Mouse (Mus musculus) forebrain, postnatal 0 days (tissue): Measurements from ENCODE around the gene Ttc7b. TPM values are rescaled to one million over a fixed set of nuclear protein-coding genes. Genes with fewer than 3 reads are reported as not detected.

Experiments used
- ATAC-seq: fragments of 200-750 bp; cut with Nextera tagmentation; 2 replicates; pipeline ENCODE4 v1.8.0; 2017; ENCODE audit warnings: mild to moderate bottlenecking, moderate library complexity
- DNase-seq: peaks from one replicate; pipeline ENCODE4 v3.0.0-alpha.2; 2015
- H3K27ac ChIP-seq: fragments of 300-500 bp; sonication (generic); 2 replicates; pipeline ENCODE4 v1.5.1; 2014; ENCODE audit warnings: low read depth, mild to moderate bottlenecking, antibody characterized with exemption, low read length, moderate library complexity, mixed read lengths
- H3K27me3 ChIP-seq: fragments of 300-500 bp; sonication (generic); 2 replicates; pipeline ENCODE4 v1.6.1; 2014; ENCODE audit warnings: mild to moderate bottlenecking, low read length, mixed read lengths; ENCODE audit not compliant: insufficient read depth
- H3K36me3 ChIP-seq: fragments of 300-500 bp; sonication (generic); 2 replicates; pipeline ENCODE4 v1.6.1; 2014; ENCODE audit warnings: mild to moderate bottlenecking, moderate library complexity; ENCODE audit not compliant: insufficient read depth
- H3K4me1 ChIP-seq: fragments of 300-500 bp; sonication (generic); 2 replicates; pipeline ENCODE4 v1.6.1; 2014; ENCODE audit warnings: antibody characterized with exemption; ENCODE audit not compliant: insufficient read depth
- H3K4me2 ChIP-seq: fragments of 300-500 bp; sonication (generic); 2 replicates; pipeline ENCODE4 v1.6.1; 2014; ENCODE audit warnings: low read depth, mild to moderate bottlenecking, moderate library complexity
- H3K4me3 ChIP-seq: fragments of 300-500 bp; sonication (generic); 2 replicates; pipeline ENCODE4 v1.5.1; 2014; ENCODE audit warnings: low read depth, low read length, mixed read lengths
- H3K9ac ChIP-seq: fragments of 300-500 bp; sonication (generic); 2 replicates; pipeline ENCODE4 v1.6.1; 2014; ENCODE audit warnings: mild to moderate bottlenecking
- H3K9me3 ChIP-seq: fragments of 300-500 bp; sonication (generic); 2 replicates; pipeline ENCODE4 v1.6.1; 2016; ENCODE audit warnings: low read length
- CTCF ChIP-seq: sonication (generic); IDR thresholded peaks from 2 replicates; pipeline ENCODE4 v1.5.1; 2016; ENCODE audit warnings: antibody characterized with exemption, control low read depth, low read depth
- WGBS: fragments of 180-500 bp; shearing (Covaris S2); extraction: QIAGEN DNeasy Blood & Tissue Kit; methylation state at CpG from one replicate; pipeline ENCODE4 v1.1.7; 2014; 5-methylcytosine and 5-hydroxymethylcytosine counted together
- polyA plus RNA-seq: library from polyadenylated mRNA; unstranded; fragments of >200 nt; fragmentation: Nextera tagmentation; extraction: Ambion mirVana; gene quantifications from 2 replicates; pipeline ENCODE4 v1.2.1, GENCODE M21; 2015
- total RNA-seq: library from RNA; depleted of rRNA; stranded (reverse); fragments of >200 nt; gene quantifications from 2 replicates; pipeline ENCODE4 v1.2.3, GENCODE M21; 2014

The Ttc7b gene
- total and polyA plus RNA-seq, 2 experiments from 2014 or later: 10.8 to 42.2 TPM

- peak; percentile 87 for ATAC-seq
- 30% methylated on average over 8 of the region's 8 CpGs for WGBS
- no peak for TF ChIP-seq CTCF
These were observed 238.4 kb downstream of the Ttc7b start for GRCm38 (mm10) chr12:100282025-100282885.

DNA sequence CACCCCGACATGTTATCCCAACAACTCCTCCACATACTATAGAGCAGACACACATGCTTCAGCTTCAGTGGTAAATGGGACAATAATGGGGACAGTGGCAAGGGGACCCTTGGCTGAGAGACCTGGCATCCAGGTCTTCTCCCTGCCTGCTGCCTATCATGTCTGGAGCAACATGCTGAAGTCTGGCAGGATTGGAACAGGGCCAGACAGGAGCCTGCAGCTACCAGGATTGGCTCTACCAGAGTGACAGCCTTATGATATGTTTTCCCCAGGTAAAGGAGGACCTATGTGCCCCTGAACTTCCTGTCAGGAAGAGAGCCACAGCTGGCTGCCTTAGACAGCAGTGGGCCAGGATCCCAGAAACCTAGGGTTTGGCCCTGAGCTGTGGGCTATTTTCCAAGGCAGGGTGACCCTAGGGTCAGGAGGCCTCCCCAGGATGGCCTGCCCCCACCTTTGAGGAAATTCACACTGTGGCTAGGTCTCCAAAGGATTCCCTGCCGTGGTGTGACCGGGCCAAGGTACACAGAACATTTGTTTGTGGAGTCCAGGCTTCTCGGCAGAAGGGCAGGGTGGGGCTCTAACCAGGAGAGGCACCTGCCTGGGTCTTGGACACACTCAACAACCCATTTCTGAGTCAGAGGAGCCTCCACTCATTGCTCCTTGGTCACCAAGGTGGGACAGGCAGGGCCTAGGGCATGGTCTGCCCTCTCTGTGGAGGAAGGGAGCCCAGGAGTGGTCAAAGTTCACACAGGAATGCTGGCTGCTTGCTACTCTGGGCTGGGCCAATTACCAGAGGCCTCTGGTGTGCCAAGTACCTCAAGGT is 239.4 kb downstream of the Ttc7b start:
- Histone ChIP-seq H3K9ac (no peak overlapping the region), H3K4me2 (no peak overlapping the region), H3K4me3 (no peak overlapping the region), H3K36me3 (no peaks in the 10 kb centered on the region), H3K27ac (no peak overlapping the region), H3K4me1 (peaks cover 23% of the 10 kb centered on the region), H3K9me3 (no peaks in the 10 kb centered on the region), H3K27me3 (no peaks in the 10 kb centered on the region)
- no peak for TF ChIP-seq CTCF
- DNase-seq (no peak), ATAC-seq (no peak)
- WGBS: 82% methylated on average over 4 of the region's 4 CpGs

More at GRCm38 (mm10) chr12:100282025-100282885, 238.4 kb downstream of the Ttc7b start:
- peak overlapping the region; percentile 57 for H3K27ac ChIP-seq
- no peaks in the 10 kb centered on the region for H3K36me3 ChIP-seq
- H3K4me3 ChIP-seq: no peak overlapping the region
- peak; percentile 46 for DNase-seq
- H3K27me3 ChIP-seq: no peaks in the 10 kb centered on the region
- H3K9ac ChIP-seq: 0 out of 2 replicates have a peak overlapping the region, but pooled peaks have one; percentile 14
- H3K4me2 ChIP-seq: no peak overlapping the region
- H3K4me1 ChIP-seq: peaks cover 12% of the 10 kb centered on the region
- H3K9me3 ChIP-seq: no peaks in the 10 kb centered on the region

GRCm38 (mm10) chr12:100279898-100280297 is 240.7 kb downstream of the Ttc7b start:
- Histone ChIP-seq H3K9ac (no peak overlapping the region), H3K36me3 (no peaks in the 10 kb centered on the region), H3K9me3 (no peaks in the 10 kb centered on the region), H3K4me1 (peaks cover 29% of the 10 kb centered on the region), H3K4me2 (no peak overlapping the region), H3K27me3 (no peaks in the 10 kb centered on the region), H3K4me3 (no peak overlapping the region), H3K27ac (no peak overlapping the region)
- TF ChIP-seq CTCF: no peak
- ATAC-seq: no peak
- DNase-seq: no peak
- WGBS: 91% methylated on average over 4 of the region's 4 CpGs

DNA sequence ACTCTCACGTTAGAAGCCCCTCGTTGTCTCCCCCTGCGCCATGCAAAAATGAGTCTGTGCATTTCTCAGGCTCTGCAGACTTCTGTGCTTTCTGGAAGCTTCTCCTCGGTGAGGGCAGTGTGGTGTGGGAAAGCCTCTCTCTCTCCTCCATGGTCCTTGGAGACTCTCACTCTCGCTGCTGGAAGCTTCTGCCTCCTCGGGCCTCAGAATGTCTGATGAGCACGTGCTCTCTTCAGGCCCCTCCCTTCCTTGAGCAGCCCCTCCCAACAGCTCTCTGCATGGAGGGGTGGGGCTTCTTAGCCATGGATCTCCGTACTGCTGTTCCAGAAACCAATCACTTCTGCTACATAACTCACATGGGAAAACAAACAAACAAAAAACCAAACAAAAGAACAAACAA is 242.3 kb downstream of the Ttc7b start:
- Histone ChIP-seq H3K27ac (no peak overlapping the region), H3K4me3 (no peak overlapping the region), H3K36me3 (no peaks in the 10 kb centered on the region), H3K4me2 (no peak overlapping the region), H3K9ac (0 out of 2 replicates have a peak overlapping the region, but pooled peaks have one; percentile 25), H3K9me3 (no peaks in the 10 kb centered on the region), H3K4me1 (peaks cover 29% of the 10 kb centered on the region), H3K27me3 (no peaks in the 10 kb centered on the region)
- peak; percentile 44; the same call in 1 of the 2 replicates for ATAC-seq
- no peak for TF ChIP-seq CTCF
- WGBS: 37% methylated on average over 8 of the region's 8 CpGs
- peak; percentile 39 for DNase-seq

GRCm38 (mm10) chr12:100277534-100277905 is 243.1 kb downstream of the Ttc7b start:
- Histone ChIP-seq H3K4me3 (no peak overlapping the region), H3K9me3 (no peaks in the 10 kb centered on the region), H3K4me1 (peaks cover 29% of the 10 kb centered on the region), H3K4me2 (no peak overlapping the region), H3K36me3 (no peaks in the 10 kb centered on the region), H3K27ac (peak overlapping the region; percentile 55; the same call in 1 of the 2 replicates), H3K9ac (no peak overlapping the region), H3K27me3 (no peaks in the 10 kb centered on the region)
- DNase-seq: no peak
- ATAC-seq: no peak
- no peak for TF ChIP-seq CTCF
- 67% methylated on average over 3 of the region's 3 CpGs for WGBS

- Histone ChIP-seq H3K4me3 (no peak overlapping the region), H3K9ac (no peak overlapping the region), H3K27me3 (no peaks in the 10 kb centered on the region), H3K27ac (peak overlapping the region; percentile 83), H3K9me3 (no peaks in the 10 kb centered on the region), H3K36me3 (no peaks in the 10 kb centered on the region), H3K4me1 (peaks cover 29% of the 10 kb centered on the region), H3K4me2 (no peak overlapping the region)
- ATAC-seq: peak; percentile 68
- WGBS: 20% methylated on average over 20 of the region's 20 CpGs
- 0 out of 2 replicates have a peak, but pooled peaks have one; percentile 8 for TF ChIP-seq CTCF
- peak; percentile 72 for DNase-seq
These were observed 243.8 kb downstream of the Ttc7b start for GRCm38 (mm10) chr12:100276607-100277533.
